Mouse (Mus musculus) testis, adult 2 months (tissue): ENCODE data around the gene Ap1ar. TPM values are rescaled to one million over a fixed set of nuclear protein-coding genes. Genes with fewer than 3 reads are reported as not detected.

Experiments
- H3K27ac ChIP-seq: fragments of 200-500 bp; 2 replicates; pipeline ENCODE4 v1.5.1; 2012; ENCODE audit warnings: low read depth, low read length; ENCODE audit not compliant: control insufficient read depth, insufficient read depth
- H3K27me3 ChIP-seq: fragments of 200-500 bp; 2 replicates; pipeline ENCODE4 v1.6.1; 2012; ENCODE audit warnings: mild to moderate bottlenecking, low read length, moderate library complexity; ENCODE audit not compliant: control insufficient read depth, insufficient read depth
- H3K36me3 ChIP-seq: fragments of 200-500 bp; 2 replicates; pipeline ENCODE4 v1.6.1; 2012; ENCODE audit warnings: mild to moderate bottlenecking, low read length; ENCODE audit not compliant: control insufficient read depth, insufficient read depth
- H3K4me1 ChIP-seq: fragments of 200-500 bp; 2 replicates; pipeline ENCODE4 v1.6.1; 2012; ENCODE audit warnings: low read length; ENCODE audit not compliant: control insufficient read depth, insufficient read depth
- H3K4me3 ChIP-seq: fragments of 200-500 bp; 2 replicates; pipeline ENCODE4 v1.5.1; 2012; ENCODE audit warnings: low read depth, mild to moderate bottlenecking, low read length, moderate library complexity, mixed read lengths; ENCODE audit not compliant: control insufficient read depth
- CTCF ChIP-seq: fragments of 200-500 bp; IDR thresholded peaks from 2 replicates; pipeline ENCODE4 v1.5.1; 2012; ENCODE audit warnings: low read depth, mild to moderate bottlenecking, inconsistent platforms, low read length, moderate library complexity; ENCODE audit not compliant: control insufficient read depth, insufficient read depth, insufficient replicate concordance
- POLR2A ChIP-seq: fragments of 200-500 bp; IDR thresholded peaks from 2 replicates; pipeline ENCODE4 v1.6.1; 2012; ENCODE audit warnings: low read depth, mild to moderate bottlenecking, inconsistent platforms, low read length, moderate library complexity; ENCODE audit not compliant: control insufficient read depth
- polyA plus RNA-seq: library from polyadenylated mRNA; depleted of rRNA; stranded (reverse); fragments of >200 nt; gene quantifications from 2 replicates; pipeline ENCODE4 v1.2.3, GENCODE M21; 2012

The Ap1ar gene
- polyA plus RNA-seq, 1 experiment: 13.5 TPM

GRCm38 (mm10) chr3:127791595-127792561 is 45.4 kb downstream of the Ap1ar start:
- H3K27ac ChIP-seq: no peak overlapping the region
- H3K4me1 ChIP-seq: peaks cover 8% of the 10 kb centered on the region
- no peak for TF ChIP-seq POLR2A
- TF ChIP-seq CTCF: no peak
- H3K36me3 ChIP-seq: no peaks in the 10 kb centered on the region
- no peak overlapping the region for H3K4me3 ChIP-seq
- H3K27me3 ChIP-seq: peaks cover 6% of the 10 kb centered on the region

DNA sequence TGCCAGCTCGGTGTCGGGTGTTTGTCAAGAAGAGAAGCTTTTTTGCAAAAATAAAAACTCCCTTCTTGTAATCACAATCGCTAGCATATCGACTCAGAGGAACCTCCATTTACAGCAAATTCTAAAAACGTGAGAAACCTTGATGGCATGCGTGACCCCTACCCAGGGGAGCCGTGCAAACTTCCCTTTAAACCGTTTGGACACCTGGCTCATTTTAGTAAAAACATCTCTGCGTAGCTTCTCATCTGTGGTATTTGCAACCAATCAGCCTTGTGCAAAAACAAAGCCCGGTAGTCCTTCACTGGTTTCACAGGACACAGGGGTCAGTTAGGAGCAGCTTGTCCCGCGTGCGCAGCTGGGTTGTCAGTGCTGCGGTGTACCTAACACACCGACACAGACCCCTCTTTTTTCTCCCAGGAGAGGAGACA is 46.3 kb downstream of the Ap1ar start:
- Histone ChIP-seq H3K36me3 (no peaks in the 10 kb centered on the region), H3K4me3 (peak overlapping the region; percentile 71), H3K27ac (no peak overlapping the region), H3K27me3 (peaks cover 6% of the 10 kb centered on the region), H3K4me1 (peaks cover 8% of the 10 kb centered on the region)
- TF ChIP-seq POLR2A: no peak
- TF ChIP-seq CTCF: no peak

GRCm38 (mm10) chr3:127790234-127791055 is 46.9 kb downstream of the Ap1ar start:
- Histone ChIP-seq H3K4me3 (peak overlapping the region; percentile 77), H3K27ac (no peak overlapping the region), H3K4me1 (peaks cover 8% of the 10 kb centered on the region), H3K27me3 (peaks cover 6% of the 10 kb centered on the region), H3K36me3 (no peaks in the 10 kb centered on the region)
- TF ChIP-seq CTCF (no peak), POLR2A (no peak)

DNA sequence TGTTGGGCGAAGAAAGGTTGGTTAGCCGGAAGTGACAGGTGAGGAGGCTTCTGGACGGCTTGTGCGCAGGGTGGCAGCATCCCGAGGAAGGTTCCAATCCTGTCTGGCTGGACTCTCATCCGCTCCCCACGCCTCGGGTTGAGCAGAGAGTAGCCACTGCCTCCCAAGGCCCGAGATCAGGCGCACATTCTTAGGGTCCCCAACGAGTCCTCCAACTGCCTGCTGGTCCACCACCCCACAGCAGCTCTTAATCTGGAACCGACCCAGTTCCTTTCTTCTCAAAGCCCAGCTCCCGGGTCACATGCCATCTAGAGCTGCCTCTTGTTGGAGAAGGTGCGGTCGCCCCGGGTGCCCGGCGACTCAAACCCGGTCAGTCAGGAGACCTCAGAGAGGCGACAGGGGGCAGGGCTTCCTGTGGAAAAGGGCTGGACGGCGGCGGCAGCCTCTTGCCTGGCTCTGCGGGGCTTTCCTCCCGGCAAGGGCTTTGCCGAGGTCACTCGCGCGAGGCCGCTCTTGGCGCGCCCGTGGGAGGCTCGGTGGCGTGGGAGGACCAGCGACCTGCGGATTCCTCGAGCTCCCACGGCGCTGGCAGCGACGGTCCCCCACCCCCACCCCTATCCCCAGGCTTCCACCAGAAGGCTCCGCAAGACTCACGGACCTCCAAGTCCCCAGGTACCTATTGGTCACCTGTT is 47.7 kb downstream of the Ap1ar start, which contains the start of gene Tifa:
Gene Tifa, plus strand, starts transcription at position 306 of the 692 bp plus-strand sequence.
- TF ChIP-seq CTCF: no peak
- peak; percentile 25; the same call in 1 of the 2 replicates for TF ChIP-seq POLR2A
- Histone ChIP-seq H3K27me3 (peaks cover 6% of the 10 kb centered on the region), H3K27ac (peak within 1 kb of the TSS; percentile 50), H3K4me1 (peaks cover 8% of the 10 kb centered on the region), H3K36me3 (no peaks in the 10 kb centered on the region), H3K4me3 (peak within 1 kb of the TSS; percentile 77)

DNA sequence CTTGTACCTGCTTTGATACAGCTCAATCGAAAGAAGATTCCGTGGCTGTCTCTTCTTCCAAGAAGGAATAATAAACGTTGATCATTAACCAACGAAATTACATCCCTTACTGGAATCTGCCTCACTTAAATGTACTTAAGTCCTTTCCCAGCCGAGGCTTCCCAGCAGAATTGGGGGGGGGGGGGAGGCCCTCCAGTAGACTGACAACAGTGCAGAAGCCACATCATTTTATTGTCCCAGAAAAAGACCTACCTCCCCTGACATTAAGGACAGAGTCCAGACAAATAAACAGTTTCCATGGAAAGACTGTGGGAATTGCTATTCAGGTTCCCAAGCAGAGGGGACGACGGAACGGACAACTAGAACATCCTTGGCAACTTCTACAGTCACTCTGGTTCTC is 48.4 kb downstream of the Ap1ar start:
- H3K27ac ChIP-seq: peak overlapping the region; percentile 50; the same call in 1 of the 2 replicates
- H3K36me3 ChIP-seq: no peaks in the 10 kb centered on the region
- TF ChIP-seq CTCF (no peak), POLR2A (no peak)
- peak overlapping the region; percentile 77 for H3K4me3 ChIP-seq
- H3K27me3 ChIP-seq: peaks cover 6% of the 10 kb centered on the region
- H3K4me1 ChIP-seq: peaks cover 8% of the 10 kb centered on the region

DNA sequence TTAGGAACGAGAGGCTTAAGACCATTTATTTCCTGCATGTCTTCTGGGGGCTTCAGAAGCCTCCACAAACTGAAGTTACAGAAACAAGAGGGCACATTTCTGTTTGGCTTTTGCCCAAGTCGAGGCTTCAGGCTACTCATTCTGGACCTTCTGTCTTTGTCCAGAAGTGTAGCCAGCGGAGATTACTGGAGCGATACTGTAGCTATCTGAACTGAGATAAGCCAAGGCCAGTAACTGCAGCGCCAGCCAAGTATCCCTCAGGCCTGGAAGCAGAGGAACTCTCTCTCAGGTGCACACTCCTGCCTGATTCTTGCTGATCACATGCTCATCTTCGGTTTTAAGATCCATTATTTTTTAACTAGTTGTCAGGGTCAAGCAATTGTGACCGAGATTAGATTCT is 49.3 kb downstream of the Ap1ar start:
- Histone ChIP-seq H3K36me3 (no peaks in the 10 kb centered on the region), H3K27ac (no peak overlapping the region), H3K4me3 (no peak overlapping the region), H3K27me3 (peaks cover 6% of the 10 kb centered on the region), H3K4me1 (peaks cover 8% of the 10 kb centered on the region)
- TF ChIP-seq CTCF (no peak), POLR2A (no peak)
